Comparison of ENCODE assay signal across 9 mouse cellular contexts in the genomic region with DNA sequence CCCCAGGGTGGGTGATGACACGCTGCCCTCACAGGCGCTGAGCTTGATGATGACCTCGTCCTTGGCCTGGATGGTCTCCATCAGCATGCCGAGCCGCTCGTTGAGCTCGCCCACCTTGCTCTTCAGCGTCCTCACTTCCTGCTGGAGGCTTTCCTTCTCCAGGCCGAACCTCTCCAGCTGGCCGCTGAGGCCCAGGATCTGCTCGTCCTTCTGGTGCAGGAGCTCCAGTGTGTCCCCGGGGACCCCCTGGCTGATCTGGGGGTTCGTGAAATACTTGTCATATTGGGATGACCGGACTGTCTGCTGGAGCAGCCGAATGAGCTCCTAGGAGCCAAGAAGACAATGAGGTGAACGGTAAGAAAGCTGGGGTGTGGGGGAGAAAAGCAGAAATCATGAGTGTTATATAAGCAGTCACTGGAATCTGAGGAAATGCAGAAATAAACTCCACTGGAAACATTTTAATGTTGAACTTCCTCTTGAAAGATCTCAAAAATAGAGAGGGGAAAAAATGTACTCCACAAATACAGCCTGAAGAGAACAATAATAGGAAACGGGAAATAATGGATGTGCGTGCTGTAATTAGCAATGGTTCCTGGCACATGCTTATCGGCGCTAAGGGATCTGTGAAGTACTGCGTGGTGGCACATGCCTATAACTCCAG. TPM values are rescaled to one million over a fixed set of nuclear protein-coding genes. Genes with fewer than 3 reads are reported as not detected.
DNase-seq lines count a peak whose midpoint lies in the region; ATAC-seq and TF ChIP-seq lines count a peak whose summit lies in the region.
"Had no signal": no experiment of that assay in that cellular context is flagged by ENCODE, and none has a peak within 500 bp of the region (broad histone marks: within the 10 kb centered on the region; RNA-seq: fewer than 3 reads in every experiment).

No protein-coding gene starts in this region.

- H3K9ac ChIP-seq in embryonic facial prominence, embryonic 14.5 days (ENCODE audit: low read depth, low read length) = no peak overlapping the region
- H3K9ac ChIP-seq in liver, postnatal 0 days (replicated peaks) = no peak overlapping the region
- H3K9ac ChIP-seq: midbrain, embryonic 12.5 days had no signal

- H3K4me1 ChIP-seq in embryonic facial prominence, embryonic 14.5 days (ENCODE audit: control insufficient read depth, insufficient read depth, low read length) = no peaks in the 10 kb centered on the region
- no peaks in the 10 kb centered on the region for H3K4me1 ChIP-seq in embryonic facial prominence, embryonic 10.5 days
- H3K4me1 ChIP-seq in liver, postnatal 0 days (ENCODE audit: insufficient read depth) = no peaks in the 10 kb centered on the region
- H3K4me1 ChIP-seq: midbrain, embryonic 12.5 days had no signal

- peaks cover 58% of the 10 kb centered on the region for H3K36me3 ChIP-seq in embryonic facial prominence, embryonic 14.5 days (ENCODE audit: control insufficient read depth, insufficient read depth, low read length)
- H3K36me3 ChIP-seq in embryonic facial prominence, embryonic 10.5 days (replicated peaks) = peaks cover 30% of the 10 kb centered on the region
- H3K36me3 ChIP-seq in liver, postnatal 0 days (replicated peaks; ENCODE audit: insufficient read depth, low read length) = peaks cover 71% of the 10 kb centered on the region

- no peaks in the 10 kb centered on the region for H3K9me3 ChIP-seq in embryonic facial prominence, embryonic 14.5 days (ENCODE audit: control insufficient read depth, low read length)
- H3K9me3 ChIP-seq in embryonic facial prominence, embryonic 10.5 days = no peaks in the 10 kb centered on the region
- no peaks in the 10 kb centered on the region for H3K9me3 ChIP-seq in liver, postnatal 0 days (ENCODE audit: low read length)
- H3K9me3 ChIP-seq: midbrain, embryonic 12.5 days had no signal

- H3K4me2 ChIP-seq in embryonic facial prominence, embryonic 14.5 days (ENCODE audit: low read depth, low read length) = no peak overlapping the region
- no peak overlapping the region for H3K4me2 ChIP-seq in liver, postnatal 0 days (ENCODE audit: low read depth, low read length)
- H3K4me2 ChIP-seq: midbrain, embryonic 12.5 days had no signal

- H3K27ac ChIP-seq in embryonic facial prominence, embryonic 14.5 days (replicated peaks; ENCODE audit: low read depth, low read length) = no peak overlapping the region
- no peak overlapping the region for H3K27ac ChIP-seq in embryonic facial prominence, embryonic 10.5 days (replicated peaks)
- peak overlapping the region; percentile 41 for H3K27ac ChIP-seq in liver, postnatal 0 days (ENCODE audit: low read depth)
- H3K27ac ChIP-seq: midbrain, embryonic 12.5 days had no signal

- TF ChIP-seq CTCF in liver, postnatal 0 days (IDR thresholded peaks at IDR 0.05; ENCODE audit: low read depth) = no peak

- H3K4me3 ChIP-seq in embryonic facial prominence, embryonic 14.5 days (ENCODE audit: low read depth, low read length) = no peak overlapping the region
- H3K4me3 ChIP-seq in embryonic facial prominence, embryonic 10.5 days = no peak overlapping the region
- no peak overlapping the region for H3K4me3 ChIP-seq in liver, postnatal 0 days (ENCODE audit: low read depth, low read length)
- H3K4me3 ChIP-seq: midbrain, embryonic 12.5 days had no signal

- TF ChIP-seq EP300 in liver, postnatal 0 days (IDR thresholded peaks at IDR 0.05; ENCODE audit: low read depth) = no peak

- WGBS in embryonic facial prominence, embryonic 14.5 days = 85% methylated on average over 21 of the region's 21 CpGs
- 94% methylated on average over 21 of the region's 21 CpGs for WGBS in embryonic facial prominence, embryonic 10.5 days
- 77% methylated on average over 21 of the region's 21 CpGs for WGBS in liver, postnatal 0 days (ENCODE audit: insufficient replicate concordance)

- H3K27me3 ChIP-seq in embryonic facial prominence, embryonic 14.5 days (replicated peaks; ENCODE audit: control insufficient read depth, insufficient read depth, low read length) = no peaks in the 10 kb centered on the region
- no peaks in the 10 kb centered on the region for H3K27me3 ChIP-seq in embryonic facial prominence, embryonic 10.5 days (replicated peaks; ENCODE audit: low read depth, poor library complexity, severe bottlenecking)
- no peaks in the 10 kb centered on the region for H3K27me3 ChIP-seq in liver, postnatal 0 days (ENCODE audit: insufficient read depth, low read length)
- H3K27me3 ChIP-seq: midbrain, embryonic 12.5 days had no signal

- peak; percentile 20 for DNase-seq in embryonic facial prominence, embryonic 14.5 days (ENCODE audit: low spot score)
- no peak for DNase-seq in embryonic facial prominence, embryonic 10.5 days (ENCODE audit: low spot score)
- DNase-seq in testis, postnatal 10 days (ENCODE audit: low spot score) = peak; percentile 55
- DNase-seq in testis, postnatal 14 days (ENCODE audit: low spot score) = no peak
- DNase-seq in liver, postnatal 0 days = no peak
- DNase-seq in natural killer cell, adult 2 months (ENCODE audit: low spot score in 2 of 2) = no peak
- no peak for DNase-seq in adrenal gland, postnatal 4 days (ENCODE audit: low spot score in 2 of 2)
- no peak for DNase-seq in adrenal gland, postnatal 36 days

- no peak for ATAC-seq in embryonic facial prominence, embryonic 14.5 days (ENCODE audit: low read depth)
- ATAC-seq in liver, postnatal 0 days = peak; percentile 51; the same call in 1 of the 2 replicates

RNA-seq across cellular contexts. Expression of gene Tbc1d2b, which starts 44.4 kb away (rescaled TPM):
- polyA plus RNA-seq in embryonic facial prominence, embryonic 14.5 days (2014; fragmentation: Nextera tagmentation; extraction: Ambion mirVana) = 23.4 and 27.2 TPM in 2 replicates
- polyA plus RNA-seq in embryonic facial prominence, embryonic 10.5 days (2016; fragmentation: Nextera tagmentation; extraction: Ambion mirVana) = 8.3 and 8.8 TPM in 2 replicates
- polyA plus RNA-seq in liver, postnatal 0 days (2015; fragmentation: Nextera tagmentation; extraction: Ambion mirVana) = 5.1 and 6.2 TPM in 2 replicates
- total RNA-seq in adrenal gland, postnatal 4 days (2021) = 10 to 100 TPM; 44.3 to 47.7 TPM
- 10 to 100 TPM; 36.0 to 41.1 TPM for total RNA-seq in adrenal gland, postnatal 36 days (2021)

Comparison
In these comparisons a context has a peak if more than half of its experiments do, and no peak if none do; other contexts are left out.
1. DNase-seq: peak in embryonic facial prominence, embryonic 14.5 days (single experiment) and testis, postnatal 10 days (single experiment); none in embryonic facial prominence, embryonic 10.5 days (single experiment), testis, postnatal 14 days (single experiment), liver, postnatal 0 days (single experiment), natural killer cell, adult 2 months (0 of 2), adrenal gland, postnatal 4 days (0 of 2) and adrenal gland, postnatal 36 days (0 of 2).